Mouse (Mus musculus): ENCODE results near the gene Esp1. TPM values are rescaled to one million over a fixed set of nuclear protein-coding genes. Genes with fewer than 3 reads are reported as not detected.

The Esp1 gene
- polyA plus RNA-seq (2012; rRNA removed; ENCODE audit: low replicate concordance) = not detected in 2 replicates

DNA sequence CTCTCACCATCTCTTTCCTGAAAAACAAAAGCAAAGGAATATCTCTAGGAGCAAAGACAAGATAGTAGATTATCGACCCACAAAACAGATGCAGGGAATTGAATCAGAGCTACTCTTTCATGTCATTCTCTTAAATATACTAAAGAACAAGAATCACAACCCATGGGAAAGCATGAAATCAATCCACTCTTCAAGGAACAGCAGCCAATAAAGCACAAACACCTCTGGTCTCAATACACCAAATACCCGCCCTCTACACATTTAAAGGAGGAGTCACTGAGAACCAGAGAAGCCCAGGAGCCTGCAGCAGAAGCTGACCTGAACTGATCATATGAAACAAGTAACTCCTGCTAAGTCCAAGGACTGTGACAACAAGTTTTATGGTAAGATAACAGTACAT is at the start of gene Esp1:
Esp1 (plus strand) TSS at position 301 of the 400 bp plus-strand sequence.

Other genes with a start within 250 kb of the Esp1 start
- gene Esp8, start 207.1 kb upstream of the Esp1 start, polyA plus RNA-seq (2012; rRNA removed; ENCODE audit: low replicate concordance) = not detected in 2 replicates
- gene Esp6, start 165.6 kb upstream of the Esp1 start, polyA plus RNA-seq (2012; rRNA removed; ENCODE audit: low replicate concordance) = not detected in 2 replicates
- gene Esp4, start 128.5 kb upstream of the Esp1 start, polyA plus RNA-seq (2012; rRNA removed; ENCODE audit: low replicate concordance) = not detected in 2 replicates
- gene Esp3, start 95.0 kb upstream of the Esp1 start, polyA plus RNA-seq (2012; rRNA removed; ENCODE audit: low replicate concordance) = not detected in 2 replicates
- gene Crisp2, start 79.9 kb downstream of the Esp1 start, polyA plus RNA-seq (2012; rRNA removed; ENCODE audit: low replicate concordance) = not detected in 2 replicates
- gene Rhag, start 84.0 kb downstream of the Esp1 start, polyA plus RNA-seq (2012; rRNA removed; ENCODE audit: low replicate concordance) = not detected in 2 replicates
- gene 9130008F23Rik, start 153.4 kb downstream of the Esp1 start, polyA plus RNA-seq (2012; rRNA removed; ENCODE audit: low replicate concordance) = 6.2 and 10.4 TPM in 2 replicates
- gene Glyatl3, start 187.2 kb downstream of the Esp1 start, polyA plus RNA-seq (2012; rRNA removed; ENCODE audit: low replicate concordance) = not detected in 2 replicates
- gene Mut, start 207.6 kb downstream of the Esp1 start, polyA plus RNA-seq (2012; rRNA removed; ENCODE audit: low replicate concordance) = 1.9 and 2.8 TPM in 2 replicates
- 0.14 and 0.40 TPM in 2 replicates for gene Cenpq, start 207.9 kb downstream of the Esp1 start, polyA plus RNA-seq (2012; rRNA removed; ENCODE audit: low replicate concordance)